Mouse (Mus musculus): ENCODE measurements at regions not wholly inside any gene's neighbourhood (a gene's known extent, or its start where the extent isn't known, plus 50 kb on each side); places are given as distances from the start of the nearest gene placed in this dataset.
A peak's percentile ranks its signal among the peaks of the same experiment; 100 is the strongest.

- 84% methylated on average over 4 of the region's 4 CpGs for WGBS
- Histone ChIP-seq H3K36me3 (no peaks in the 10 kb centered on the region), H3K4me3 (no peak overlapping the region), H3K9me3 (no peaks in the 10 kb centered on the region), H3K4me2 (replicated peaks) (no peak overlapping the region), H3K9ac (replicated peaks) (no peak overlapping the region), H3K27me3 (no peaks in the 10 kb centered on the region), H3K4me1 (peaks cover 5% of the 10 kb centered on the region; the same call in 1 of the 2 replicates), H3K27ac (replicated peaks) (no peak overlapping the region)
- no peak for ATAC-seq (ENCODE audit: low FRiP score, low read depth)
These were observed 99.6 kb upstream of the Kirrel3 start for GRCm38 (mm10) chr9:34386071-34386470.

DNA sequence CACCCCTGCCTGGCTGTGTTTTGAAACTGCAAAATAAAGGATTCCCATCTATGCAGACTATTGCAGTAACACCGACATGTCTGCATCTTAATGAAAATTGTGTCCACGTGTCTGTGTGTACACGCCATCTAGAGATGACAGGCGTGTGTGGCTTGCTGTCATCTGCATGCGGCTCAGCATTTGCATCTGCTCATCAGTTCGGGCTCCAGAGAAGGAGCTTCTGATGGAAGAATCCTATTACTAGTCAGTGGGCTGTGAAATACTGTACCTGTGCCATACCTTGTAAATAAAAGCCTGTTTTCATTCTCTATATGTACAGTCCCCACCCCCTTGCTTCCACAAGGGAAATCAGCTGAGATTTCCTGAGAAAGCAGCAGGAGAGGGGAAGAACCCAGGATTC is 92.7 kb upstream of the Kirrel3 start:
- 78% methylated on average over 6 of the region's 6 CpGs for WGBS
- H3K27me3 ChIP-seq = no peaks in the 10 kb centered on the region
- H3K4me3 ChIP-seq = no peak overlapping the region
- no peak overlapping the region; the same call in 1 of the 2 replicates for H3K27ac ChIP-seq (replicated peaks)
- H3K9me3 ChIP-seq = no peaks in the 10 kb centered on the region
- no peak overlapping the region for H3K4me2 ChIP-seq (replicated peaks)
- no peaks in the 10 kb centered on the region for H3K36me3 ChIP-seq
- no peak overlapping the region for H3K9ac ChIP-seq (replicated peaks)
- 0 out of 2 replicates have a peak, but pooled peaks cover 4% of the 10 kb centered on the region for H3K4me1 ChIP-seq
- no peak for ATAC-seq (ENCODE audit: low FRiP score, low read depth)

DNA sequence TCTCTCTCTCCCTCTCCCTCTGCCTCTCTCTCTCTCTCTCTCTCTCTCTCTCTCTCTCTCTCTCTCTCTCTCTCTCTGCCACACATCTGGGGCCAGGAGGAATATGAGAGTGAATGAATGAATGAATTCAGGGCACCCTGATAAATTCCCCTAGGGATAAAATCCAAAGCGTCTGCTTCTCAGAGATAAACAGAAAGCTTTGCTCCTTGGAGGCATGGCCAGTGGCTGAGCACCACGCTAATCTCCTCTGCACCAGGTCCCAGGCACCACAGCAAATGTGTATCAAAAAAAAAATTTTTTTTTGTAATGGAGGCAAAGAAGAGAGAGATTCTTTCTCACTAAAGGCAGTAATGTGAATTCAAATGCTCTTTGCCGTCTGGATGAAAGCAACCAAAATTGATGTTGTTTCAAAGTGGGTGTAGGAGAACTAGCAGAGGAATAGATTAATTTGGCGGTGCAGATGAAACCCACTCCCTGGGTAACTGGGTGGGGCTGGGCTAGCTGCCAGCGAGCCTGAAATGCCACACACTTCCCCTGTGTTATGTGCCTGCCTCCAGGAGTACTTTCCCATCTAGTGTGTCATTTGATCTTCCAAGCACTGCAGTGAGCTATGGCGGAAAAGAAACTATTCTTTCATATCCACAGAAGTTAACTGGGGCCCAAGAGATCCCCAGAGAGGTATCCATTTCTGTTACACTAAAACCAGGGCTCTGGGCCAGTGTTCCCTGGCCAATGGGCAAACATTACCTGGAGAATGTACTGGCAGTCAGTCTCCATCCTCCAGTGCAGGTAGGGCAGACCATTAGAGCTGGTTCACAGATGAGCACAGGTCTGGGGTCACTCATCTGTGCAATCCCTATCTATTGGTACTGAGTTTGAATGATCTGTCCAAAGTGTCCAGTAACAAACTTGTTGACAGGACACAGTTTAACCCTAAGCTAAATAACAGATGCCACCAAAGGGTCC is 89.6 kb upstream of the Kirrel3 start:
- no peaks in the 10 kb centered on the region for H3K36me3 ChIP-seq
- ATAC-seq (ENCODE audit: low FRiP score, low read depth) = peak; percentile 69
- H3K27me3 ChIP-seq = no peaks in the 10 kb centered on the region
- no peaks in the 10 kb centered on the region for H3K9me3 ChIP-seq
- H3K9ac ChIP-seq (replicated peaks) = no peak overlapping the region
- 0 out of 2 replicates have a peak, but pooled peaks cover 4% of the 10 kb centered on the region for H3K4me1 ChIP-seq
- H3K4me3 ChIP-seq = no peak overlapping the region
- 47% methylated on average over 6 of the region's 6 CpGs for WGBS
- peak overlapping the region; percentile 25; the same call in 1 of the 2 replicates for H3K27ac ChIP-seq (replicated peaks)
- H3K4me2 ChIP-seq (replicated peaks) = no peak overlapping the region

GRCm38 (mm10) chr9:34411699-34412098 is 74.0 kb upstream of the Kirrel3 start:
- H3K27ac ChIP-seq (replicated peaks) = no peak overlapping the region
- H3K9ac ChIP-seq (replicated peaks) = no peak overlapping the region
- H3K4me1 ChIP-seq = peaks cover 6% of the 10 kb centered on the region
- no peaks in the 10 kb centered on the region for H3K27me3 ChIP-seq
- H3K36me3 ChIP-seq = no peaks in the 10 kb centered on the region
- no peak overlapping the region for H3K4me2 ChIP-seq (replicated peaks)
- H3K9me3 ChIP-seq = no peaks in the 10 kb centered on the region
- ATAC-seq (ENCODE audit: low FRiP score, low read depth) = no peak
- 94% methylated on average over 4 of the region's 4 CpGs for WGBS
- H3K4me3 ChIP-seq = no peak overlapping the region

- H3K4me1 ChIP-seq = peaks cover 6% of the 10 kb centered on the region
- 84% methylated on average over 8 of the region's 8 CpGs for WGBS
- no peaks in the 10 kb centered on the region for H3K9me3 ChIP-seq
- H3K4me2 ChIP-seq (replicated peaks) = no peak overlapping the region
- H3K9ac ChIP-seq (replicated peaks) = no peak overlapping the region
- ATAC-seq (ENCODE audit: low FRiP score, low read depth) = no peak
- H3K4me3 ChIP-seq = no peak overlapping the region
- no peaks in the 10 kb centered on the region for H3K27me3 ChIP-seq
- H3K27ac ChIP-seq (replicated peaks) = no peak overlapping the region
- H3K36me3 ChIP-seq = no peaks in the 10 kb centered on the region
These were observed 69.5 kb upstream of the Kirrel3 start for GRCm38 (mm10) chr9:34416153-34416552.

GRCm38 (mm10) chr9:34418100-34418499 is 67.6 kb upstream of the Kirrel3 start:
- Histone ChIP-seq H3K27me3 (no peaks in the 10 kb centered on the region), H3K9ac (replicated peaks) (no peak overlapping the region), H3K4me1 (peaks cover under 1% of the 10 kb centered on the region; the same call in 1 of the 2 replicates), H3K4me3 (no peak overlapping the region), H3K36me3 (no peaks in the 10 kb centered on the region), H3K4me2 (replicated peaks) (no peak overlapping the region), H3K9me3 (no peaks in the 10 kb centered on the region), H3K27ac (replicated peaks) (no peak overlapping the region)
- no peak for ATAC-seq (ENCODE audit: low FRiP score, low read depth)
- 91% methylated on average over 8 of the region's 8 CpGs for WGBS

DNA sequence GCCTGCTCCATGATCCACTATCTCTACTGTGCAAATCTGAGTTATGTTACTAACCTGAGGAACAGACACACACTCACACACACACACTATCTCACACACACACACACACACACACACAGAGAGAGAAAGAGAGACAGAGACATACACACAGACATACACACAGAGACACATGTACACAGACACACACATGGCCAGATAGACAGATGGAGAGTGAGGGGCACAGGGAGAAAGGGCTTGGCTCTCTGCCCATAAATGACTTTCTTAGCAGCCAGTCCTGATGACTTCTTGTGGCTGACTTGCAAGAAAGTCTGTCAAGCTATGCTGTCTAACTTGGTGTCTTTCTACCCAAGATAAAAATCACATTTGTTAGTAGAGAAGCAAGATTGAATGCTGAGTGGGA is 63.7 kb upstream of the Kirrel3 start:
- Histone ChIP-seq H3K4me2 (replicated peaks) (no peak overlapping the region), H3K27me3 (no peaks in the 10 kb centered on the region), H3K9ac (replicated peaks) (no peak overlapping the region), H3K4me3 (no peak overlapping the region), H3K9me3 (no peaks in the 10 kb centered on the region), H3K36me3 (no peaks in the 10 kb centered on the region), H3K4me1 (no peaks in the 10 kb centered on the region), H3K27ac (replicated peaks) (no peak overlapping the region)
- no peak for ATAC-seq (ENCODE audit: low FRiP score, low read depth)

DNA sequence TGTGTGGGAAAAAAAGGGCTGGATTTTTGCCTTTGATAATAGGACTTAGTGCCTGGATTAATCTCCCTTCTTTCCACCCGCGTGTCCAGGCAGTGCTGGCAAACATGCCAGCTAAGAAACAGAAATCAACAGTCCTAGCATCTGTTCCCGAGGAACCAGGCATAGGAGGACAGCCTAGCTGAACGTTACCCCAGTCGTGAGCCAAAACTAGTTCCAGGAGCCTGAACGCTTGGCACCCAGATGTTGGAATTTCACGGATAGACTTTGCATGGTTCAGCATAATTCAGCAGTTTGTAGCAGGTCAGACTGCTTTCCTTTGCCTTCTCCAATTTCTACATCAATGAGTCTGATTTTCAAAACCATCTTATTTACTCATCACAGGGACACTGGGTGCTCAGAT is 62.6 kb upstream of the Kirrel3 start:
- H3K9ac ChIP-seq (replicated peaks) = no peak overlapping the region
- no peak overlapping the region for H3K4me3 ChIP-seq
- no peak overlapping the region for H3K4me2 ChIP-seq (replicated peaks)
- no peaks in the 10 kb centered on the region for H3K4me1 ChIP-seq
- H3K36me3 ChIP-seq = no peaks in the 10 kb centered on the region
- WGBS = 58% methylated on average over 7 of the region's 7 CpGs
- no peak overlapping the region for H3K27ac ChIP-seq (replicated peaks)
- no peaks in the 10 kb centered on the region for H3K9me3 ChIP-seq
- H3K27me3 ChIP-seq = no peaks in the 10 kb centered on the region
- no peak for ATAC-seq (ENCODE audit: low FRiP score, low read depth)

GRCm38 (mm10) chr9:34426589-34426988 is 59.1 kb upstream of the Kirrel3 start:
- no peaks in the 10 kb centered on the region for H3K27me3 ChIP-seq
- H3K9ac ChIP-seq (replicated peaks) = no peak overlapping the region
- no peak overlapping the region for H3K27ac ChIP-seq (replicated peaks)
- no peak overlapping the region for H3K4me2 ChIP-seq (replicated peaks)
- no peak for ATAC-seq (ENCODE audit: low FRiP score, low read depth)
- no peaks in the 10 kb centered on the region for H3K4me1 ChIP-seq
- 76% methylated on average over 4 of the region's 4 CpGs for WGBS
- H3K36me3 ChIP-seq = no peaks in the 10 kb centered on the region
- H3K4me3 ChIP-seq = no peak overlapping the region
- H3K9me3 ChIP-seq = no peaks in the 10 kb centered on the region

- Histone ChIP-seq H3K4me3 (no peak overlapping the region), H3K27me3 (no peaks in the 10 kb centered on the region), H3K9me3 (no peaks in the 10 kb centered on the region), H3K27ac (replicated peaks) (no peak overlapping the region), H3K9ac (replicated peaks) (no peak overlapping the region), H3K36me3 (no peaks in the 10 kb centered on the region), H3K4me2 (replicated peaks) (no peak overlapping the region), H3K4me1 (no peaks in the 10 kb centered on the region)
- no peak for ATAC-seq (ENCODE audit: low FRiP score, low read depth)
- 83% methylated on average over 8 of the region's 8 CpGs for WGBS
These were observed 58.0 kb upstream of the Kirrel3 start for GRCm38 (mm10) chr9:34427711-34428110.

Data from midbrain, embryonic 12.5 days (tissue).